ENCODE assay signal across 12 mouse cellular contexts in genomic region chr11:80613534-80613933, GRCm38 (mm10).
DNase-seq lines count a peak whose midpoint lies in the region; ATAC-seq lines count a peak whose summit lies in the region.
"Had no signal": no experiment of that assay in that cellular context is flagged by ENCODE, and none has a peak within 500 bp of the region (broad histone marks: within the 10 kb centered on the region; RNA-seq: fewer than 3 reads in every experiment).

No protein-coding gene starts in this region.

- no peaks in the 10 kb centered on the region for H3K36me3 ChIP-seq in heart, embryonic 10.5 days
- H3K36me3 ChIP-seq: forebrain, embryonic 12.5 days; heart, embryonic 15.5 days had no signal

- no peaks in the 10 kb centered on the region for H3K27me3 ChIP-seq in heart, embryonic 10.5 days (ENCODE audit: insufficient read depth, poor library complexity, severe bottlenecking)
- H3K27me3 ChIP-seq: heart, embryonic 15.5 days had no signal

- WGBS in heart, embryonic 10.5 days = 3% methylated on average over 6 of the region's 6 CpGs

- no peak overlapping the region for H3K4me3 ChIP-seq in heart, embryonic 10.5 days
- H3K4me3 ChIP-seq: forebrain, embryonic 12.5 days; heart, embryonic 15.5 days had no signal

- DNase-seq in heart, postnatal 4 days = peak; percentile 64
- DNase-seq in heart, embryonic 10.5 days (ENCODE audit: low spot score) = no peak
- DNase-seq in ovary, postnatal 36 days (ENCODE audit: low spot score) = peak; percentile 46
- no peak for DNase-seq in ovary, adult 18-20 months (ENCODE audit: low spot score)
- DNase-seq in embryo, embryonic 9.5 days (ENCODE audit: extremely low spot score) = peak; percentile 74
- peak; percentile 42 for DNase-seq in retina, postnatal 1 day
- no peak for DNase-seq in natural killer cell, adult 2 months (ENCODE audit: low spot score in 2 of 2)
- DNase-seq: layer of hippocampus, adult 9-11 months; thymus, adult 2 months had no signal

- H3K9me3 ChIP-seq in heart, embryonic 10.5 days = no peaks in the 10 kb centered on the region
- H3K9me3 ChIP-seq: forebrain, embryonic 12.5 days; heart, embryonic 15.5 days had no signal

- ATAC-seq in activated CD4-positive, CD25-positive, alpha-beta regulatory T cell, adult 4 months = no peak

- H3K27ac ChIP-seq in heart, embryonic 10.5 days = no peak overlapping the region
- H3K27ac ChIP-seq: forebrain, embryonic 12.5 days; heart, embryonic 15.5 days had no signal

- H3K4me1 ChIP-seq in heart, embryonic 10.5 days = peaks cover 4% of the 10 kb centered on the region; the same call in 1 of the 2 replicates
- H3K4me1 ChIP-seq: heart, embryonic 15.5 days had no signal

Comparison
In these comparisons a context has a peak if more than half of its experiments do, and no peak if none do; other contexts are left out.
1. DNase-seq: peak in heart, postnatal 4 days (single experiment), ovary, postnatal 36 days (single experiment), embryo, embryonic 9.5 days (single experiment) and retina, postnatal 1 day (single experiment); none in heart, embryonic 10.5 days (single experiment), ovary, adult 18-20 months (single experiment) and natural killer cell, adult 2 months (0 of 2).